Mouse (Mus musculus) layer of hippocampus, adult 2 months (tissue): ENCODE measurements around the gene Lrmda. TPM values are rescaled to one million over a fixed set of nuclear protein-coding genes. Genes with fewer than 3 reads are reported as not detected.

Experiments
- DNase-seq, 2 experiments: peaks; one replicate each; pipeline ENCODE4 v3.0.0; 2022; ENCODE audit warnings: low spot score in 2 of 2
- H3K27ac ChIP-seq: fragments of 200-600 bp; 2 replicates; pipeline ENCODE4 v1.8.1; 2022
- H3K4me3 ChIP-seq: fragments of 200-600 bp; 2 replicates; pipeline ENCODE4 v1.8.1; 2022; ENCODE audit warnings: mild to moderate bottlenecking
- CTCF ChIP-seq: fragments of 200-600 bp; conservative IDR thresholded peaks from 2 replicates; pipeline ENCODE4 v1.8.1; 2022; ENCODE audit warnings: antibody characterized with exemption, mild to moderate bottlenecking, moderate library complexity
- total RNA-seq, 2 experiments: library from RNA; stranded (reverse); gene quantifications; 2 replicates each; pipeline ENCODE4 v1.2.3; 2021

The Lrmda gene
- total RNA-seq, 2 experiments from 2014 or later: 0.87 to 1.5 TPM

- DNase-seq: no peak
- Histone ChIP-seq H3K4me3 (no peak overlapping the region), H3K27ac (no peak overlapping the region)
- no peak for TF ChIP-seq CTCF
Measured at GRCm38 (mm10) chr14:22494290-22494689, 474.8 kb downstream of the Lrmda start.

GRCm38 (mm10) chr14:22494866-22495265 is 475.4 kb downstream of the Lrmda start:
- H3K27ac ChIP-seq: no peak overlapping the region
- no peak for DNase-seq
- H3K4me3 ChIP-seq: no peak overlapping the region
- TF ChIP-seq CTCF: no peak

GRCm38 (mm10) chr14:22495286-22495685 is 475.8 kb downstream of the Lrmda start:
- Histone ChIP-seq H3K27ac (no peak overlapping the region), H3K4me3 (no peak overlapping the region)
- no peak for TF ChIP-seq CTCF
- DNase-seq: no peak

- Histone ChIP-seq H3K27ac (peak overlapping the region; percentile 32; the same call in 1 of the 2 replicates), H3K4me3 (no peak overlapping the region)
- peak; percentile 11 to 16 for DNase-seq
- no peak for TF ChIP-seq CTCF
Measured at GRCm38 (mm10) chr14:22497636-22498131, 478.2 kb downstream of the Lrmda start.

- TF ChIP-seq CTCF: no peak
- Histone ChIP-seq H3K27ac (no peak overlapping the region), H3K4me3 (no peak overlapping the region)
- DNase-seq: no peak
Measured at GRCm38 (mm10) chr14:22509747-22510530, 490.4 kb downstream of the Lrmda start.

- no peak overlapping the region for H3K27ac ChIP-seq
- DNase-seq: no peak
- no peak overlapping the region for H3K4me3 ChIP-seq
- TF ChIP-seq CTCF: no peak
Measured at GRCm38 (mm10) chr14:22510531-22510785, 490.9 kb downstream of the Lrmda start.

GRCm38 (mm10) chr14:22514362-22515084 is 495.0 kb downstream of the Lrmda start:
- no peak overlapping the region for H3K27ac ChIP-seq
- no peak for TF ChIP-seq CTCF
- no peak overlapping the region for H3K4me3 ChIP-seq
- peak; percentile 3 to 24 for DNase-seq

- no peak for DNase-seq
- no peak for TF ChIP-seq CTCF
- Histone ChIP-seq H3K27ac (no peak overlapping the region), H3K4me3 (no peak overlapping the region)
Measured at GRCm38 (mm10) chr14:22530706-22531105, 511.2 kb downstream of the Lrmda start.

- Histone ChIP-seq H3K27ac (no peak overlapping the region), H3K4me3 (no peak overlapping the region)
- no peak for TF ChIP-seq CTCF
- no peak for DNase-seq
Measured at GRCm38 (mm10) chr14:22533501-22533900, 514.0 kb downstream of the Lrmda start.

- no peak overlapping the region for H3K27ac ChIP-seq
- no peak for TF ChIP-seq CTCF
- no peak overlapping the region for H3K4me3 ChIP-seq
- no peak for DNase-seq
Measured at GRCm38 (mm10) chr14:22545887-22546675, 526.6 kb downstream of the Lrmda start.

GRCm38 (mm10) chr14:22546676-22546984 is 527.1 kb downstream of the Lrmda start:
- Histone ChIP-seq H3K4me3 (no peak overlapping the region), H3K27ac (no peak overlapping the region)
- no peak for DNase-seq
- no peak for TF ChIP-seq CTCF

GRCm38 (mm10) chr14:22548286-22548685 is 528.8 kb downstream of the Lrmda start:
- no peak for TF ChIP-seq CTCF
- Histone ChIP-seq H3K27ac (no peak overlapping the region), H3K4me3 (no peak overlapping the region)
- DNase-seq: no peak

- Histone ChIP-seq H3K27ac (no peak overlapping the region), H3K4me3 (no peak overlapping the region)
- no peak for DNase-seq
- TF ChIP-seq CTCF: no peak
Measured at GRCm38 (mm10) chr14:22549166-22549565, 529.7 kb downstream of the Lrmda start.
